Mouse (Mus musculus) erythroblast, embryonic 14.5 days (primary cell): Measurements from ENCODE around the gene Gng3.

ENCODE experiments used
- GATA1 ChIP-seq: IDR thresholded peaks from 2 replicates; pipeline ENCODE4 v1.6.1; 2012; ENCODE audit warnings: low read length, inconsistent platforms, mixed read lengths
- TAL1 ChIP-seq: IDR thresholded peaks from 3 replicates; pipeline ENCODE4 v1.6.1; 2012; ENCODE audit warnings: low read length, inconsistent platforms, mixed read lengths

GRCm38 (mm10) chr19:8830664-8831063 lies 8.3 kb downstream of the Gng3 start:
- TF ChIP-seq GATA1 (no peak), TAL1 (no peak)
